Mouse (Mus musculus) kidney, embryonic 16.5 days (tissue): ENCODE measurements around the gene Hbb-bs. TPM values are rescaled to one million over a fixed set of nuclear protein-coding genes. Genes with fewer than 3 reads are reported as not detected.

ENCODE experiments used
- ATAC-seq: fragments of 200-750 bp; cut with Nextera tagmentation; 2 replicates; pipeline ENCODE4 v1.8.0; 2017; ENCODE audit warnings: moderate TSS enrichment; ENCODE audit not compliant: low FRiP score, low TSS enrichment
- H3K27ac ChIP-seq: fragments of 300-500 bp; sonication (generic); 2 replicates; pipeline ENCODE4 v1.5.1; 2014; ENCODE audit warnings: low read length
- H3K27me3 ChIP-seq: fragments of 300-500 bp; sonication (generic); 2 replicates; pipeline ENCODE4 v1.6.1; 2014; ENCODE audit warnings: low read length, control low read depth, mixed read lengths; ENCODE audit not compliant: insufficient read depth
- H3K36me3 ChIP-seq: fragments of 300-500 bp; sonication (generic); 2 replicates; pipeline ENCODE4 v1.6.1; 2014; ENCODE audit warnings: low read length, control low read depth, mixed read lengths; ENCODE audit not compliant: insufficient read depth
- H3K4me1 ChIP-seq: fragments of 300-500 bp; sonication (generic); 2 replicates; pipeline ENCODE4 v1.6.1; 2014; ENCODE audit warnings: low read length, control low read depth, mixed read lengths; ENCODE audit not compliant: insufficient read depth
- H3K4me2 ChIP-seq: fragments of 300-500 bp; sonication (generic); replicated peaks from 2 replicates; pipeline ENCODE4 v1.6.1; 2014; ENCODE audit warnings: low read depth, low read length
- H3K4me3 ChIP-seq: fragments of 300-500 bp; sonication (generic); 2 replicates; pipeline ENCODE4 v1.5.1; 2014; ENCODE audit warnings: mild to moderate bottlenecking, low read length
- H3K9ac ChIP-seq: fragments of 300-500 bp; sonication (generic); replicated peaks from 2 replicates; pipeline ENCODE4 v1.6.1; 2014; ENCODE audit warnings: low read length
- H3K9me3 ChIP-seq: fragments of 300-500 bp; sonication (generic); 2 replicates; pipeline ENCODE4 v1.6.1; 2016; ENCODE audit warnings: low read length, control low read depth
- WGBS: fragments of 180-500 bp; shearing (Covaris S2); extraction: QIAGEN DNeasy Blood & Tissue Kit; methylation state at CpG from one replicate; pipeline ENCODE4 v1.1.7; 2014; 5-methylcytosine and 5-hydroxymethylcytosine counted together
- polyA plus RNA-seq: library from polyadenylated mRNA; unstranded; fragments of >200 nt; fragmentation: Nextera tagmentation; extraction: Ambion mirVana; gene quantifications from 2 replicates; pipeline ENCODE4 v1.2.1, GENCODE M21; 2015

Hbb-bs gene
- polyA plus RNA-seq: 7,235 and 7,674 TPM in 2 replicates

DNA sequence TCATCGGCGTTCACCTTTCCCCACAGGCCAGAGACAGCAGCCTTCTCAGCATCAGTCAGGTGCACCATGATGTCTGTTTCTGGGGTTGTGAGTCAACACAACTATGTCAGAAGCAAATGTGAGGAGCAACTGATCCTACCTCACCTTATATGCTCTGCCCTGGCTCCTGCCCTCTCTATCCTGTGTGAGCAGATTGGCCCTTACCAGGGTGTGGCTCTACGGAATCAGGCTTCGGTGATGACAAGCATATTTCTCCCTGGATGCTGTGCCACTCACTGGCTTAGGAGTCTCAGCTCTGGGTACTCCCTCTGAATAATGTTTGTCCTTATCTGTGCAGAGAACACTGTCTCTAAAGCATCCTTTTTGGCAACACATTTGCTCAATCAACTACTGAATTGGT lies at the start of gene Hbb-bs:
Gene Hbb-bs, minus strand, starts transcription at position 289 of the 400 bp plus-strand sequence.
- Histone ChIP-seq H3K27ac (no peak within 1 kb of the TSS), H3K4me1 (no peaks in the 10 kb centered on the region), H3K4me2 (no peak within 1 kb of the TSS), H3K27me3 (no peaks in the 10 kb centered on the region), H3K36me3 (no peaks in the 10 kb centered on the region), H3K9ac (no peak within 1 kb of the TSS), H3K4me3 (no peak within 1 kb of the TSS), H3K9me3 (no peaks in the 10 kb centered on the region)
- ATAC-seq: peak; percentile 67; the same call in 1 of the 2 replicates
- WGBS: 92% methylated on average over 4 of the region's 4 CpGs

- ATAC-seq: no peak
- H3K27me3 ChIP-seq: no peaks in the 10 kb centered on the region
Measured at GRCm38 (mm10) chr7:103877093-103877492, 49.2 kb upstream of the Hbb-bs start.

DNA sequence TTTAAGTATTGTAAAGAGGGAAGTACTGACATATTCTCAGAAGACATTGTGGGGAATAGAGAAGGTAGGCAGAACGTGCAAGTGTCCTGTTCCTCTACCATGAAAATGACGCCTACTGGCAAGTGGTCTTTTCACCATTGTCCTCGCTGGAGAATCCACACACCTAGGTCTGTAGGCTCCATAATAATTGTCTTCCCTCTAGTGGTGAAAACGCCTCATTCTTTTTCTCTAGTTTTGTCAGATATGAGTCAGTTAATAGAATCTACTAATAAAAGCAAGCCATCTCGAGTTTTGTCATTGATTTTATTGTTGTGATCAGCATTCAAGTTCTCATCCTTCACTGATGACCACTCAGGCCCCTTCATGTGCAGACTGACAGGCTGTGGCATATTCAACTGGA lies 46.6 kb upstream of the Hbb-bs start:
- Histone ChIP-seq H3K9me3 (no peaks in the 10 kb centered on the region), H3K4me3 (no peak overlapping the region), H3K27ac (no peak overlapping the region), H3K27me3 (no peaks in the 10 kb centered on the region), H3K4me2 (no peak overlapping the region), H3K4me1 (no peaks in the 10 kb centered on the region), H3K9ac (no peak overlapping the region), H3K36me3 (no peaks in the 10 kb centered on the region)
- WGBS: 53% methylated on average over 5 of the region's 5 CpGs
- ATAC-seq: no peak

More at GRCm38 (mm10) chr7:103877093-103877492, 49.2 kb upstream of the Hbb-bs start:
- no peak overlapping the region for H3K27ac ChIP-seq
- 89% methylated on average over 2 of the region's 2 CpGs for WGBS
- H3K4me3 ChIP-seq: no peak overlapping the region
- no peaks in the 10 kb centered on the region for H3K36me3 ChIP-seq
- H3K4me1 ChIP-seq: no peaks in the 10 kb centered on the region
- H3K4me2 ChIP-seq: no peak overlapping the region
- no peaks in the 10 kb centered on the region for H3K9me3 ChIP-seq
- no peak overlapping the region for H3K9ac ChIP-seq

- no peak overlapping the region for H3K4me2 ChIP-seq
- H3K9ac ChIP-seq: no peak overlapping the region
- no peaks in the 10 kb centered on the region for H3K4me1 ChIP-seq
- no peak for ATAC-seq
- no peaks in the 10 kb centered on the region for H3K36me3 ChIP-seq
- no peak overlapping the region for H3K4me3 ChIP-seq
- no peaks in the 10 kb centered on the region for H3K9me3 ChIP-seq
- H3K27me3 ChIP-seq: no peaks in the 10 kb centered on the region
- no peak overlapping the region for H3K27ac ChIP-seq
- WGBS: 6% methylated on average over 1 of the region's 1 CpGs
Measured at GRCm38 (mm10) chr7:103873064-103873463, 45.2 kb upstream of the Hbb-bs start.

DNA sequence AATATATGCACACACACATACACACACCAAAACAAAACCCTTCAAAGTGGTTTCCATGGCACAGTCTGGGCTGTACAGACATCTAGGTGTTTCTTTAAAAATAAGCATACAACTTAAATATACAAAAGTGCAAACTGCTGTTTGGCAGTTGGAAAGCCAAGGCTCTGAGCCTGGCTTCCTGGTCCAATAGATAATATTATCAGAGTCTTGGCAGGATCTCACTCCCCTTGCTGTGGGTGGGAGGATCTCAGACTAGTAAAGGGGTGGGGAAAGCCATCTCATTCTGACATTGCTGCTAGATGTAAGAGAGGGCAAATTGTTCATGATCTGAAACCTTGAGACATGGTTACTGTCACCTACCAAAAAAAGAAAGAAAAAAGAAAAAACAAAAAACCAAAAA lies 42.8 kb upstream of the Hbb-bs start:
- no peaks in the 10 kb centered on the region for H3K4me1 ChIP-seq
- no peak overlapping the region for H3K4me2 ChIP-seq
- no peak for ATAC-seq
- H3K27me3 ChIP-seq: no peaks in the 10 kb centered on the region
- H3K4me3 ChIP-seq: no peak overlapping the region
- H3K27ac ChIP-seq: no peak overlapping the region
- no peaks in the 10 kb centered on the region for H3K9me3 ChIP-seq
- no peak overlapping the region for H3K9ac ChIP-seq
- H3K36me3 ChIP-seq: no peaks in the 10 kb centered on the region

DNA sequence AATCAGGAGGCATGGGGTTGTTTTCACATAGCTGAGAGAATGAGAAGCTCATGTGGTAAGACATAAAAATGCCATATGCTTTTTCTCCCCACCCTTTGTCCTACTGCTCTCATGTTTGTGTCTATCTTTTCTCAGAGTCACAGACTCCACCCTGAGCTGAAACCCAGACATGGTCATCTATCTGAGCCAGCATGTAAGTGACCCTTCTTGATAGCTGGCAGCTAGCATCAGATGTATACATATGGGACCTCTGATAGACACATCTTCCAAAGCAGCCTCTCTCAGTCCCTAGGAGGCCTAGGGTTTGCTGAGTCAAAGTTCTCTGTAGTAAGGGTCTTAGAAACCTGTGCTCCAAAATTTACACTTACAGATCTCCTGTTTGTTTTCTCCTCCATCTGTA lies 37.8 kb upstream of the Hbb-bs start:
- Histone ChIP-seq H3K4me3 (no peak overlapping the region), H3K27me3 (no peaks in the 10 kb centered on the region), H3K4me2 (no peak overlapping the region), H3K27ac (no peak overlapping the region), H3K36me3 (no peaks in the 10 kb centered on the region), H3K9ac (no peak overlapping the region), H3K9me3 (no peaks in the 10 kb centered on the region), H3K4me1 (no peaks in the 10 kb centered on the region)
- peak; percentile 54; the same call in 1 of the 2 replicates for ATAC-seq

GRCm38 (mm10) chr7:103861531-103861930 lies 33.6 kb upstream of the Hbb-bs start:
- no peaks in the 10 kb centered on the region for H3K36me3 ChIP-seq
- ATAC-seq: no peak
- no peak overlapping the region for H3K27ac ChIP-seq
- WGBS: 83% methylated on average over 3 of the region's 3 CpGs
- H3K27me3 ChIP-seq: no peaks in the 10 kb centered on the region
- H3K9me3 ChIP-seq: no peaks in the 10 kb centered on the region
- H3K9ac ChIP-seq: no peak overlapping the region
- no peaks in the 10 kb centered on the region for H3K4me1 ChIP-seq
- no peak overlapping the region for H3K4me3 ChIP-seq
- no peak overlapping the region for H3K4me2 ChIP-seq

DNA sequence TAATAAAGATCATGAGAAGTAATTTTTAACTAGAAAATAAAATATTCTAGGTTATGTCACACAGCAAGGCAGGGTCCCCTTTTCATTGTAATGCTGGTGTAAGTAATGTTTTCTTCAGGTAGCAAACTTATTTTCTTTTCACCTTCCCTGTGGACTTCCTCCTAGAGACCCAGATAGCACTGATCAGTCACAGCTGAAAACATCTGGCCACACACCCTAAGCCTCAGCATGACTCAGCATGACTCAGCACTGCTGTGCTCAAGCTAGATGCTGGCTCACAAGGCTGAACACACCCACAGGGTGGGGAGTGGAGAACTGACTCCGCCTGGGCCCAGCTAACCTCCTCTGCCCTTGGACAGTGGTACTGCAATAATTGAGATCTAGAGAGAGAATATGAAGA lies 33.0 kb upstream of the Hbb-bs start:
- no peaks in the 10 kb centered on the region for H3K9me3 ChIP-seq
- H3K27me3 ChIP-seq: no peaks in the 10 kb centered on the region
- H3K9ac ChIP-seq: no peak overlapping the region
- ATAC-seq: peak; percentile 67
- 57% methylated on average over 1 of the region's 1 CpGs for WGBS
- no peaks in the 10 kb centered on the region for H3K36me3 ChIP-seq
- H3K4me1 ChIP-seq: no peaks in the 10 kb centered on the region
- no peak overlapping the region for H3K27ac ChIP-seq
- H3K4me2 ChIP-seq: no peak overlapping the region
- H3K4me3 ChIP-seq: no peak overlapping the region

- H3K27ac ChIP-seq: no peak overlapping the region
- no peaks in the 10 kb centered on the region for H3K4me1 ChIP-seq
- no peaks in the 10 kb centered on the region for H3K9me3 ChIP-seq
- H3K36me3 ChIP-seq: no peaks in the 10 kb centered on the region
- no peak overlapping the region for H3K4me2 ChIP-seq
- no peak for ATAC-seq
- no peak overlapping the region for H3K9ac ChIP-seq
- H3K27me3 ChIP-seq: no peaks in the 10 kb centered on the region
- WGBS: 80% methylated on average over 2 of the region's 2 CpGs
- no peak overlapping the region for H3K4me3 ChIP-seq
Measured at GRCm38 (mm10) chr7:103859076-103859475, 31.2 kb upstream of the Hbb-bs start.

- no peak overlapping the region for H3K27ac ChIP-seq
- 66% methylated on average over 1 of the region's 1 CpGs for WGBS
Measured at GRCm38 (mm10) chr7:103854669-103855068, 26.8 kb upstream of the Hbb-bs start.

More at GRCm38 (mm10) chr7:103854669-103855068, 26.8 kb upstream of the Hbb-bs start:
- no peak overlapping the region for H3K4me3 ChIP-seq
- no peaks in the 10 kb centered on the region for H3K36me3 ChIP-seq
- no peak overlapping the region for H3K9ac ChIP-seq
- H3K9me3 ChIP-seq: no peaks in the 10 kb centered on the region
- H3K4me1 ChIP-seq: no peaks in the 10 kb centered on the region
- no peaks in the 10 kb centered on the region for H3K27me3 ChIP-seq
- ATAC-seq: no peak
- H3K4me2 ChIP-seq: no peak overlapping the region
